Mouse (Mus musculus): ENCODE measurements around the gene Casp1. TPM values are rescaled to one million over a fixed set of nuclear protein-coding genes. Genes with fewer than 3 reads are reported as not detected.

The Casp1 gene
- total and polyA plus RNA-seq, 3 experiments = 66.0 to 138 (median 90.3) TPM

DNA sequence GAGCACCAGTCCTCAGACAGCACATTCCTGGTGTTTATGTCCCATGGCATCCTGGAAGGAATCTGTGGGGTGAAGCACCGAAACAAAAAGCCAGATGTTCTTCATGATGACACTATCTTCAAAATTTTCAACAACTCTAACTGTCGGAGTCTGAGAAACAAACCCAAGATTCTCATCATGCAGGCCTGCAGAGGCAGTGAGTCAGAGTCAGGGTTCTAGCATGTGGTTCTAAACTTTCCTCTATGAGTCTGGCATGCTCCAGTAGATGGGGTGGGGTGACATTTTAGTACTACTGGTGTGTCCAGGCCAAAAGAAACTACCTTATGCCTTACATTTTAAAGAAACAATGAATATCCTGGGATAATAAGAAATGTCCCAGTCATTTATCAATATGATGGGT is 55.4 kb downstream of the Casp1 start:
- Histone ChIP-seq H3K79me2 (replicated peaks; ENCODE audit: control insufficient read depth, extremely low read depth, insufficient read depth, poor library complexity, severe bottlenecking) (no peaks in the 10 kb centered on the region), H3K27me3 (replicated peaks) (no peaks in the 10 kb centered on the region), H3K4me1 (ENCODE audit: control insufficient read depth in 1 of 2, insufficient read depth in 2 of 2) (no peaks in the 10 kb centered on the region), H3K4me2 (ENCODE audit: insufficient read depth, low read depth, poor library complexity, severe bottlenecking) (no peak overlapping the region), H3K4me3 (replicated peaks in 1 of 3; ENCODE audit: low read depth in 2 of 3, low read length in 2 of 3, poor library complexity in 1 of 3) (no peak overlapping the region), H3K9me3 (replicated peaks; ENCODE audit: low read length) (no peaks in the 10 kb centered on the region), H3K27ac (ENCODE audit: insufficient read depth, low read depth) (no peak overlapping the region), H3K36me3 (replicated peaks in 1 of 2; ENCODE audit: control insufficient read depth in 1 of 2, insufficient read depth in 1 of 2, low read length in 1 of 2) (no peaks in the 10 kb centered on the region), H3K9ac (ENCODE audit: insufficient read depth, low read depth) (no peak overlapping the region)
- TF ChIP-seq TBP (conservative IDR thresholded peaks at IDR 0.05; ENCODE audit: low read depth, low read length) (no peak), GABPA (IDR thresholded peaks at IDR 0.05; ENCODE audit: insufficient replicate concordance, low read depth, low read length) (no peak), ZMIZ1 (IDR thresholded peaks at IDR 0.05; ENCODE audit: low read depth, low read length) (no peak), ETS1 (conservative IDR thresholded peaks at IDR 0.05; ENCODE audit: low read depth, low read length) (no peak), UBTF (IDR thresholded peaks at IDR 0.05; ENCODE audit: low read depth, low read length) (no peak), RAD21 (IDR thresholded peaks at IDR 0.05; ENCODE audit: low read depth, low read length) (no peak), MYC (IDR thresholded peaks at IDR 0.05; ENCODE audit: low read depth, low read length) (no peak), SIN3A (IDR thresholded peaks at IDR 0.05; ENCODE audit: low read length) (no peak), JUND (conservative IDR thresholded peaks at IDR 0.05; ENCODE audit: low read depth, low read length) (no peak), NELFE (IDR thresholded peaks at IDR 0.05; ENCODE audit: low read depth, low read length) (no peak), CHD1 (IDR thresholded peaks at IDR 0.05; ENCODE audit: low read depth, low read length) (no peak), POLR2AphosphoS2 (IDR thresholded peaks at IDR 0.05; ENCODE audit: low read depth, low read length) (no peak), ZKSCAN1 (IDR thresholded peaks at IDR 0.05; ENCODE audit: borderline replicate concordance, low read depth, low read length) (no peak)
- DNase-seq (ENCODE audit: extremely low read depth) = no peak
- in situ Hi-C loops (cut with MboI; ENCODE audit: low pct_ligation_motif_present, low pct_unique_long_range_greater_than_20kb, low sequenced_read_pairs) (no loop called here), dilution Hi-C loops (cut with MboI; ENCODE audit: extremely low pct_ligation_motif_present, extremely low pct_unique_long_range_greater_than_20kb, low sequenced_read_pairs) (no loop called here)

DNA sequence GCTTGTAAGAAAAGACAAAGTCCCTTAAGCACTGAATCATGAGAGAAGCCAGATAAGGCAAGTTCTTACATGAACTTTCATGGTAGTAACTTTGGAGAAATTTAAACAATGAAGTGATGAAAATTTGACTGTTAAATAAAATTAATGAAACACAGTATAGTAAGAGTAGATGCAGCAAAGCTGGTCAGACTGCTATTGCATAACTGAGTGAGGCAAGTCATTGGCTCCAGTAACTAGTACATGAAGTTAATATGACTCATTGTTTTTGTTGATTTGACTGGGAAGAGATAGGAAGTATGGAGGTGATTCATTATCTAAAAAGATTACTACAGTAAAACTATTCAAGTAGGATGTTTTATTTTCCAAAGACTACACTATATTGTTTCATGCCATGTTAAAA is 58.5 kb downstream of the Casp1 start:
- no peak overlapping the region for H3K9ac ChIP-seq (ENCODE audit: insufficient read depth, low read depth)
- TF ChIP-seq UBTF (IDR thresholded peaks at IDR 0.05; ENCODE audit: low read depth, low read length) = no peak
- TF ChIP-seq USF1 (IDR thresholded peaks at IDR 0.05; ENCODE audit: low read depth, low read length) = no peak
- TF ChIP-seq JUND (conservative IDR thresholded peaks at IDR 0.05; ENCODE audit: low read depth, low read length) = no peak
- TF ChIP-seq CHD1 (IDR thresholded peaks at IDR 0.05; ENCODE audit: low read depth, low read length) = no peak
- TF ChIP-seq PAX5 (IDR thresholded peaks at IDR 0.05; ENCODE audit: low read length) = no peak
- TF ChIP-seq RCOR1 (conservative IDR thresholded peaks at IDR 0.05; ENCODE audit: low read depth, low read length) = no peak
- TF ChIP-seq SIN3A (IDR thresholded peaks at IDR 0.05; ENCODE audit: low read length) = no peak
- TF ChIP-seq POLR2AphosphoS2 (IDR thresholded peaks at IDR 0.05; ENCODE audit: low read depth, low read length) = no peak
- no peak for TF ChIP-seq MAZ (IDR thresholded peaks at IDR 0.05; ENCODE audit: low read depth, low read length)
- no peak for TF ChIP-seq NELFE (IDR thresholded peaks at IDR 0.05; ENCODE audit: low read depth, low read length)
- TF ChIP-seq CTCF (conservative IDR thresholded peaks at IDR 0.05 in 1 of 2, IDR thresholded peaks at IDR 0.05 in 1 of 2; ENCODE audit: low read depth in 2 of 2, low read length in 2 of 2) = no peak
- no peak for TF ChIP-seq IRF4 (IDR thresholded peaks at IDR 0.05; ENCODE audit: low read depth, low read length)
- TF ChIP-seq KAT2A (IDR thresholded peaks at IDR 0.05; ENCODE audit: insufficient replicate concordance, low read length) = no peak
- TF ChIP-seq TCF12 (IDR thresholded peaks at IDR 0.05; ENCODE audit: low read depth, low read length) = no peak
- TF ChIP-seq ZC3H11A (IDR thresholded peaks at IDR 0.05; ENCODE audit: low read depth, low read length) = no peak
- no peak for TF ChIP-seq NRF1 (IDR thresholded peaks at IDR 0.05; ENCODE audit: low read depth, low read length)

More for the DNA sequence above, 58.5 kb downstream of the Casp1 start:
- dilution Hi-C loops (cut with MboI; ENCODE audit: extremely low pct_ligation_motif_present, extremely low pct_unique_long_range_greater_than_20kb, low sequenced_read_pairs) (no loop called here), in situ Hi-C loops (cut with MboI; ENCODE audit: low pct_ligation_motif_present, low pct_unique_long_range_greater_than_20kb, low sequenced_read_pairs) (no loop called here)
- H3K4me1 ChIP-seq (ENCODE audit: control insufficient read depth in 1 of 2, insufficient read depth in 2 of 2) = no peaks in the 10 kb centered on the region
- DNase-seq (ENCODE audit: extremely low read depth) = no peak
- H3K27ac ChIP-seq (ENCODE audit: insufficient read depth, low read depth) = no peak overlapping the region
- no peak overlapping the region for H3K4me3 ChIP-seq (replicated peaks in 1 of 3; ENCODE audit: low read depth in 2 of 3, low read length in 2 of 3, poor library complexity in 1 of 3)
- no peaks in the 10 kb centered on the region for H3K79me2 ChIP-seq (replicated peaks; ENCODE audit: control insufficient read depth, extremely low read depth, insufficient read depth, poor library complexity, severe bottlenecking)
- no peaks in the 10 kb centered on the region for H3K9me3 ChIP-seq (replicated peaks; ENCODE audit: low read length)
- H3K36me3 ChIP-seq (replicated peaks in 1 of 2; ENCODE audit: control insufficient read depth in 1 of 2, insufficient read depth in 1 of 2, low read length in 1 of 2) = no peaks in the 10 kb centered on the region
- H3K27me3 ChIP-seq (replicated peaks) = no peaks in the 10 kb centered on the region
- H3K4me2 ChIP-seq (ENCODE audit: insufficient read depth, low read depth, poor library complexity, severe bottlenecking) = no peak overlapping the region
